Mouse (Mus musculus) gastrocnemius, postnatal 14 days (tissue): ENCODE results near the gene Ccnf. TPM values are rescaled to one million over a fixed set of nuclear protein-coding genes. Genes with fewer than 3 reads are reported as not detected.

Experiments
- DNase-seq: peaks from one replicate; pipeline ENCODE4 v3.0.0; 2021; ENCODE audit warnings: mixed read lengths
- intact Hi-C: fragments of 180-260 bp; cut with DNase I; formaldehyde crosslinking; loops from one replicate; pipeline ENCODE4 v1.15.1; 2025; ENCODE audit warnings: low total_unique reads
- total RNA-seq, 2 experiments: library from RNA; stranded (reverse); gene quantifications; 2 replicates each; pipeline ENCODE4 v1.2.3; 2021

Gene Ccnf
- total RNA-seq, 2 experiments from 2014 or later = 2.4 to 2.7 TPM

DNA sequence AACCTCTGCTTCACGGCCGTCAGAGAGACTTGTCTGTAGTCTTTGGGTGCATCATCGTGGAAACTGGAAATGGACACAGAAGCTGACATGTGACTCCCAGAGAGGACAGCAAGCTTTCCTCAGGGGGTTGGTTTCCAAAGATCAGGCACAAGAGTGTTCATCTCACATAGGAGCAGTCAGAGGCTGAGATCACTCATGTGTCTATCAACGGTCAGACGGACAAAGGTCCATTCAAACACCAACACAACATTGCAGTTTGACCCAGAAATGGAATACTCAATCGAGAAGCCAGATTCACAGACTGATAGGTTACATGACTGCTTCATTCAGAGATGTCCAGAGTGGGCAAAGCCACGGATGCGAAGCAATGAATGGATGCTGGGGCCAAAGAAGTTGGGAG, 24.6 kb downstream of the Ccnf start:
- DNase-seq = no peak
- intact Hi-C loops = loop anchor here (5.0 kb wide), 1 partner anchor 34 kb away; no protein-coding TSS in a partner anchor

DNA sequence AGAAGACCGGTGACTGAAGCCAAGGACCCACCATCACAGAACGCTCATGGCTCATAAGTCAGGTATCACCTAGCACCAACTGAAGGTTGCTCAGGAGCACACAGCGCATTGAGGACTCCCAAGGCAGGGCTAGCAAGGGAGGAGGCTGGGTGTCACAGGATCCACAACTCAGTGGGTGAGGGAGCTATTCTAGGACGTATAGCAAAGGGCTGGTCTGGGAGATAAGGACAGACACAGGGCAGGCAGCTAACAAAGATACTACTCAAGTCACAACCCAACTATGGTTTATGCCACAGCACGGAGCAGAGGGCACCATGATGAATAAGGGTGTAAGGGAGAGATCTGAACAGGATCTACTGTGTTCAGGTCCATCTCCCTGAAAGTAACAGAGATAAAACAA, 25.4 kb downstream of the Ccnf start:
- intact Hi-C loops = loop anchor here (5.0 kb wide), 1 partner anchor 34 kb away; no protein-coding TSS in a partner anchor
- DNase-seq = no peak

DNA sequence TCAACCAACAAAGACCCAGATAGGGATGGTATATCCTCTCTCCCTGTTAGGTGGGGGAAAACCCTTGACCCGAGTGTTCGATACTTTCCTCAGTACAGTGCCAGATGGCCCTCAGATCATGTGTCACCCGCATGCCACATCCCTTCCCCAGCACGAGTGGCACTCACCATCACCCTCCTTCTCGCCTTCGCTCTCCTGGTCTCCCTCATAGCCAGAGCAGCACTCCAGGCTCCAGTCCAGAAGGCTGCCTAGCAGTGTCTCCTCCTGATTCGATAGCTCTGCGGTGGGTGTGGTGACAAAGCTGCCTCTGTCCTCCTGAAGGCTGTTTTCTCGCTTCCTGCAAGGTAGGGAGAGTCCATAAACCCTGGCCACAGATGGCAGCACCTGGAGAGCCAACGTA, 26.5 kb downstream of the Ccnf start:
- no peak for DNase-seq
- intact Hi-C loops = loop anchor here (5.0 kb wide), 1 partner anchor 32 kb away; no protein-coding TSS in a partner anchor

DNA sequence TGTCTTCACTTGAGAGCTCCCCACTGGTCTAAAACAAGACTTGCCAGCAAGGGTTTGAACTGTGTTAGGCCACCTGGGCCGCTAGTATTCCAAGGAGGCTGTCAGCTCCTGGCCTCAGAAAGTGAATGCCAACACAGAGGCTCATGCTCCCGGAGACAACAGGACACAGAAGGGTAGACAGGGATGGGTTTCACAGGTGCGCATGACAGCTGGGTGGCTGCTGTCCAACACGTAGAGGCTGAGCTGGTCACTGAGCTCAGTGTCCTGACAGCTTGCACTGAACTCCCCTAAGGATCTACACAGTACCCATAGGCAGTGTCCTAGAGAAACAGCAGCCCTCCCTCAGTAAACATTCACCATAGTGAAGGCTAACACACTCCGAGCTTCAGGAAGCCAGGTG, 27.8 kb downstream of the Ccnf start:
- intact Hi-C loops = no loop called here
- DNase-seq = no peak

DNA sequence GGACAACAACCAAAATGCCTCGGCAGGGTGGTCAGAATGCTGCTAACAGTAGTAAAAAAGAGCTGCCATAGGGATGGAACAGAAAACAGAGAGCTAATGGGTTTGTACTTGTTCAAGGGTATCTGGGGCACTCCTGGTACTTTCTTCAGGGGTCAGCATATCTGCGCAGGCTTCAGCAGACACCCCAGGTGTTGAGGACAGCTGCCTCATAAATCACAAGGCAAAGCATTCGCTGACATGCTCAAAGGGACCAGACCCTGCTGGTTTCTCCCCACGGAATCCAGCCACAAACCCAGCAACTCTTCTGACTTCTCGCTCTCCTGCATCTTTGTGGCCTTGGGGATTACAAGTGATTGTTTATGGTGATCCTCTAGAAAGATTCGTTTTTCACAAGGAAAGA, 28.6 kb downstream of the Ccnf start:
- DNase-seq = no peak
- intact Hi-C loops = no loop called here

DNA sequence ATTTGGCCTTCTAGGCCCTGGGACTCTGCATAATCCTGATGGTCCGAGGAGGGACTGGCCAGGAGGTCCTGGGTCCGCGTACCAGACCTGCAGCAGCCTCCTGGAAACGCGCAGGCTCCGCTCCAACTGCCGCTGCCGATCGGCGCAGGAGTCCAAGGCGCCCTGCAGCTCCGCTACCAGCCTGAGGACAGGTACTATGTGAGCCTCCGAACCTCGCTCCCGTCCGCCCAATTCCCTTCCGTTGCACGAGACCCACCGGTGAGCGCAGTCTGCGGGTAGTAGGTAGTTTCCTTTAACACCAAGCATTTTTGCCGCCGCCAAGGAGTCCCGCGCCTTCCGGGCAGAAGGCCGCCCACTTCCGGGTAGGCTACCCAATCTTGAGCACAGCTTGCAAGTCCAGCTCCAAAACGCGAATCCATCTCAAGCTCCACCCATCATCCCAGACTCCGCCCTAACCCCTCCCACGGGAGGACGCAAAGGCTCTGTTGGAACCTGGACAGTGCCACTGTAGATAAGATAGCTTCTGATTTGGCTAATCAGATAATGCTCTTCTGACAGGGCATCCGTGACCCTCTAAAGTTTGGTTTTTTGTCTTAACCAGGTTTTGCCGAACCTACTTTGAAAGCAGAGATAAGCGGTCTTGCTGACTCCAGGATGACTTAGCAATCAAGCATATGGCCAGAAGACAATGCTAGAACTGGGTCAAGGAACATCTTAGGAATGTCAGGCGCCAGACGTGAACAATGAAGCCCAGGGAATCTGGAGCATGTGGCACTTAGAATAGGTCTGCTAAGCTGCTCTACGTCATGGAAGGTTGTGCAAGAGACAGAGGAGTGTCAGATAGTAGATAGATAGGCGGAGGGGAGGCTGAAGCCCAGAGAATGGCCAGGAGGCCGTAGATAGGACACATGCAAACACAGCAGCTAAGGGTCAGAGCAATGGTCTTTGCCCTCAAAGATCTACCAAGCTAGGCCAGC, 30.6 kb downstream of the Ccnf start, which contains the start of gene Tedc2:
Gene Tedc2, minus strand, starts transcription at position 417 of the 977 bp plus-strand sequence.
- intact Hi-C loops = no loop called here
- peak; percentile 91 for DNase-seq

DNA sequence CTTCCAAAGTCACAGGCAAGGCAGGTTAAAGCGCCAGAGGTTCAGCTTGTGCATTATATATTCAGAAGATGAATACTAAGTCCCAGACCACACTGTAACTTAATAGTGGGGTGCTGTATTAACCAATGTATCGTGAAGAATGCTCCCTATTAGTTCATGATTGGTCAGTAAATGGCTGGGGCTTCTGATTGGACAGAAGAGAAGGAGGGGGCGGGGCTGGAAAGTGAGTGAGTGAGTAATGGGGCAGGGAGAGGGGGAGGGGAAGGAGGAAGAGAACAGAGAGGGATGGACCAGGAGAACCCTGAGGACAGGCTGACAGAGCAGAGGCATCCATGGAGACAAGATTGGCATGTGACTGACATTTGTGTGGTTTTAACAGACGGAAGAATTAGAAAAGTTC, 34.4 kb downstream of the Ccnf start:
- intact Hi-C loops = no loop called here
- no peak for DNase-seq

DNA sequence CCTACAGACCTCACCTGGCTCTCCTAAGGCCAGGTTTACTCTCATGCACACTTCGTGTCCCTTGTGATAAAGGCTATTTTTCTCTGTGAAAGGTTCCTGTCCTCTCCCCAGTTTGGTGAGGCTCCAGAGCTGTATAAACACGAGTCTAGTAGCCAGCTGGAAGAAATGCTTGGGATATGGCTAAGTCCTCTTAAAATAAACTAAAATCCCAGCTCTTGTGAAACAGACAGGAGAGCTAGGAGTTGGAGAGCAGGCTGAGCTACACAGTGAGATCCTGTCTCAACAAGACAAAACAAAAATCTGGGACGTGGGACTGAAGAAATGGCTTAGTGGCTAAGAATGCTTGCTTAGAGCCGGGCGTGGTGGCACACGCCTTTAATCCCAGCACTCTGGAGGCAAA, 38.1 kb downstream of the Ccnf start:
- intact Hi-C loops = no loop called here

DNA sequence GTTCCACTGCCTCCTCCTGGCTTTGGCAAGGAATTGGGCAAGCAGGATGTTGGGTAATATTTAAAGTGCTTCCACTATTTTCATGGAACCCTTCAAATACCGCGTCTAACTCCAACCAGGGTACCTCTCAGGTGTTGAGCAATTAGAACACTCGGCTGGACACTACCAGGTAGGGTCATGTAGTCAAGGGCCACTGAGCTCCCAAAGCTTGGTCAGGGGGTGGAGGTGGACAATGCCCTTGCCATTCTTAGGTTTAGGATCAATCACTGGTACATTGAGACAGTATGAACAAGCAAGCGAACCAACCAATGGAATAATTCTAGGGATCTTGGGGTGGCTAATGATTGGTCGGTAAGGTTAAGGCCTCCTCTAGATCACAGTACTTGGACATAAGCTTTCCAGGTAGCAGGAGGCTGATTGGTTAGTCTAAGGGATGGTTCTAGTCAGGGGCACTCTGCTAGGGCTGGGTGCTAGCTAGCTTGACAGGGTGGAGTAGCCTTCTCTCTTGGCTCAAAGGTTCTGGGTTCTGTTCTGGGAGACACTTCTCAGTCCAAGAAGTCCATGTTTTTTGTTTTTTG, 38.8 kb downstream of the Ccnf start:
- DNase-seq = no peak
- intact Hi-C loops = no loop called here

More for the DNA sequence above, 38.1 kb downstream of the Ccnf start:
- no peak for DNase-seq

DNA sequence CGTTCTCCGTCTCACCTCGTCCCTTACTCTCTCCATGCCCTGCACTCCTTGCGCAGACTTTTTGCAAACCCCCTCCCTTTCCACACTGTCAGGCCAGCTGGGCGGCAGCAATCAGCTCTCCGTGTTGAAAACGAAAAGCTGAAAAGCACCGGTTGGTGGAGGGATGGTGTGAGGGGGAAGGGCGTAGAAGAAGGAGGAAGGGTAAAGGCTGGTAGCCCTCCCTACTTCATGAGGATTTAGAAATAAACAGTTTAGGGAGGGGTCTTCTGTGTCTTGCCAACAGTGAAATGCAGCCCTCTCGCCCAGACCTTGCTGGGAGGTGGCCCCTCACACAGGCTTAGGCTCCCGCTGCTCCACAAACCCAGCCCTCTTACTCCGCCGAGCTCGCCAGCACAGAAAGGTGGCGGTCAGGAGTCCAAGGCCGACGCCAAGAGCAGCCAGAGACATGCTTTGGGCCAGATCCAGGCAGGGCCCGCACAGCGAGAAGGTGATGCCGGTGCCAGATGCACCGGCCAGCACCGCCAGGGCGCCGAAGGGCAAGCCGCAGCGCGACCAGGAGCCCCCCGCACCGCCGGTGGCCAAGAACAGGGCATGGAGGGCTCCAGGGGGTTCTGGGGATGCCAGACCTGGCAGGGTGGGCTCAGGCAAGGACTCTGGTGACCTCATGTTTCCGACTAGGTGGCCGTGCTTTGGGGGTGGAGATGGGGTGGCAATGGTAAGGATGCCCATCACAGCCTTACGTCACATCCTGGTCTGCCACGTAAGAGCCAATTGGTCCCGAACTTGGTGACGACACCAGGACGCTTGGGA, 39.4 kb downstream of the Ccnf start:
- DNase-seq = peak; percentile 46
- intact Hi-C loops = no loop called here

DNA sequence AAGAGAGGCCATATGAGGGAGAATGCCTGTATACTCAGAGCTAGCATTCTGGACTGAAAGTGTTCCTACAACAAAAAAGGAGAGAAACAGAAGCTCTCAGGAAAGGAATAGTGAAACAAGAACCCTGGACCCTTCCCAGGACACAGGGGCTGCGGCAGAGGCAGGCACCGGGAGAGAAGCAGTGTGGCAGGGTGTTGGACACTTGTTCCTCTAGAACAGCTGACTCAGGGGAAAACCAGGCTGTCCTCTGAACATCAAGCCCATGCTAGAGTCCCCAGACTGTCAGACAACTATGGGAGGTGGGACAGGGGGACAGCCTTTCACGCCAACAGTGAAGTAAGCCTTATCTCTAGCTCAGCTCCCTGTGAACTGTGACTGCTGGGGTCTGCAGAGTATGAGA, 40.7 kb downstream of the Ccnf start:
- intact Hi-C loops = no loop called here
- DNase-seq = no peak

DNA sequence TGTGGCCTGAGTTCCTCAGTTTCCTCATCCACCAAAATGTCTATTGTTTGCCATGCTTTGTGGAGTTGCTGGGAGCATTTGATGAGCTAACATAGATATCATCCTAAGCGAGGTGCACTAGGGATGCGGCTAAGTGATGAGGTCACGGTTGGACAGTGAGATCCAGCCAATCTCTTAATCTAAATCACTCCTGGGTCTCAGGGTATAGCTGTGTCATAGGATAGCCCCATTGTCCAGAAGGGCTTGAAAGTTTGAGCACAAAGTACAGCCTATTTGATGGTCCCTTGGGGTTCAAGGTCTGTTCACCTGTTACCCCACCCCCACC, 41.4 kb downstream of the Ccnf start:
- DNase-seq = no peak
- intact Hi-C loops = no loop called here

DNA sequence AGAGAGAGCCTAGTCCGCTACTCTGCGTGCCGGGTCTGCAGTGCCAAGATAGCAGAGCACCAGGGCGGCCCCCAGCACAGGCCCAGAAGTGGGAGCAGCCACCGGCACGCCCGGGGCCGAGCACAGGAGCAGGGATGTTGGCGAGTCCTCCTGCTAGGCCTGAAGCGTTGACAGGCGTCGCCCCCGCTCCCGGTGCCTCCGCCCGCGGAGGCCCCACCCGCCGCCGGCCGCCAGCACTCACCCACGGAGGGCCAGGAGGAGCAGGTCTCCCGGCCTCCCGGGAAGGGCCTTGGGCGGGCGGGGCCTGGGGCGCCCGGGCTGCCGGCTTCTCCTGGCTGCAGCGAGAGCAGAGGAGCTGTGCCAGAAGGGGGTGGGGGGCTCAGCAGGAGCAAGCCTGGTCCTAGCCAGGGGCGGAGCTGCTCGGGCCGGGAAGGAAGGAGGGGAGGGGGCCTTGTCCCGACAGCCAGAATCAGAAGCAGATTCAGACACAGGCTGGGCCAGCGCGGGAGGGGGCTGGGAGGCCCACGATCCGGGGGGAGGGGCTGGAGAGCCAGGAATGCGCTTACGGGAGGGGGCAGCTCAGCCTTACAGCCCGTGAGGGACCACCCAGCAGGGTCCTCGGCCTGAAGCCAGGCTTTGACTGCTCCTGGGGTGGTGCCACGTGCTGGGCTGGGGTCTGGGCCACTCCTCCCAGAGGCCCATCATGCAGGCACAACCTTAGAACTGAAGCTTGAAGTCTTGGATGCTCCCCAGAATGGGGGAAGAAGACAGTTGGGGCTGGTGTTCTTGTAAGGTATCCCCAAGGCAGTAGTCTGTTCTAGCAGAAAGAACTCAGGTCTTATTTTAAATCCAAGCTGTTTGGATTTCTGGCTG, 42.0 kb downstream of the Ccnf start, which contains the start of gene Ntn3:
Gene Ntn3, minus strand, starts transcription at position 489 of the 873 bp plus-strand sequence.
- intact Hi-C loops = no loop called here
- DNase-seq = peak; percentile 49

DNA sequence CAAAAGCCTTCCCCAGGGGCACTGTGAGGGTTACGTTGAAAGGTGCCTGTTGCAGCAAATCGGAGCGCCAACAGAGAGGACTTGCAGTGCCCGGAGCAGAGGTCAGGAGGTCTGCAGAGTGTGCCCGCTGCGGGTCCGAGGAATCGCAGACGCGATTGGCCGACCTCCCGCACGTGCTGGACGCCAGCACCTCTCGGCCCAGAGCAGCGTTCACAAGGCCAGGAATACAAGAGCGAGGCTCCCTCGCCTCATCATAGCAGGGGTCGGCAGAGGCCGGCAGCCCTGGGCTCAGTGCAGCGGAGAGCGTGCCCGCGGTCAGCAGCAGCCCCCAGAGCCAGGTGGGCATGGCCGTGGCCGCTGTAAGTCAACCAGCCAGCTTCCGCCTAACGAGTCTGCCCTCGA, 42.6 kb downstream of the Ccnf start:
- DNase-seq = peak; percentile 28
- intact Hi-C loops = no loop called here

DNA sequence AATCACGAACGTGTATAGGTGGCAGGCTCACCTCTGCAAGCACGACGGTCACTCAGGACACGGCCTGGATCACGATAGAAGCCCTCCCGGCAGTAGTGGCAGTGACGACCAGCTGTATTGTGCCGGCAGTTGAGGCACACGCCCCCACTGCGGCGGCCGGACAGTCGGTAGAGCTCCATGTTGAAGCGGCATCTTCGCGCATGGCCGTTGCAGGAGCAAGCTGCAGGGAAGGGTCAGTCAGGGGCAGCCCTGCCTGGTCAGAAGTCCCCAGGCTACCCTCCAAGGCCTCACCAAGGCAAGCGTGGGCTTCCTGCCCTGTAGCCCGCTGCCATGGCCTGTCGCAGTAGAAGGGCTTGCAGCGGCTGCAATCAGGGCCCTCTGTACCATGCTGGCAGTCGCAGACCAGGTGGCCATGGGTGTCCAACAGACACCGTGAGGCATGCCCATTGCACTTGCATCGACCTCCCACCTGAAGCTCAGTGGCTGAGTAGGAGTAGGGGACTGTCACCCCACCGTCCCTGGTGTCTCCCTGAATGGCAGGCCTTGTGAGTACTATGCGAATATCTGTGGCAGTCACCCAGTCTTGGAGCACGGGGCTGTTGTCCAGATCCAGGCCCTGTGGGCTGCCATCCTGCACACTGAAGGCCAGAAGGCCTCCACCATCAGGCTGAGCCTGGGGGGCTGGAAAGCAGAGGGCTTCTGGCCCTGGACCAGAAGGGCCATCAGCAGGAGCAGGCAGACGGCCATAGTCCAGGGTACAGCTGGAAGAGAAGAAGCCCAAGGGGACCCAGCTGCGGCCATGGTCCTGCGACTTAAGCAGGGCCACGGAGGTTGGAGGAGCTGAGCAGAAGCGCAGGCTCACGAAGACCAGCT, 43.3 kb downstream of the Ccnf start:
- intact Hi-C loops = no loop called here
- DNase-seq = no peak

DNA sequence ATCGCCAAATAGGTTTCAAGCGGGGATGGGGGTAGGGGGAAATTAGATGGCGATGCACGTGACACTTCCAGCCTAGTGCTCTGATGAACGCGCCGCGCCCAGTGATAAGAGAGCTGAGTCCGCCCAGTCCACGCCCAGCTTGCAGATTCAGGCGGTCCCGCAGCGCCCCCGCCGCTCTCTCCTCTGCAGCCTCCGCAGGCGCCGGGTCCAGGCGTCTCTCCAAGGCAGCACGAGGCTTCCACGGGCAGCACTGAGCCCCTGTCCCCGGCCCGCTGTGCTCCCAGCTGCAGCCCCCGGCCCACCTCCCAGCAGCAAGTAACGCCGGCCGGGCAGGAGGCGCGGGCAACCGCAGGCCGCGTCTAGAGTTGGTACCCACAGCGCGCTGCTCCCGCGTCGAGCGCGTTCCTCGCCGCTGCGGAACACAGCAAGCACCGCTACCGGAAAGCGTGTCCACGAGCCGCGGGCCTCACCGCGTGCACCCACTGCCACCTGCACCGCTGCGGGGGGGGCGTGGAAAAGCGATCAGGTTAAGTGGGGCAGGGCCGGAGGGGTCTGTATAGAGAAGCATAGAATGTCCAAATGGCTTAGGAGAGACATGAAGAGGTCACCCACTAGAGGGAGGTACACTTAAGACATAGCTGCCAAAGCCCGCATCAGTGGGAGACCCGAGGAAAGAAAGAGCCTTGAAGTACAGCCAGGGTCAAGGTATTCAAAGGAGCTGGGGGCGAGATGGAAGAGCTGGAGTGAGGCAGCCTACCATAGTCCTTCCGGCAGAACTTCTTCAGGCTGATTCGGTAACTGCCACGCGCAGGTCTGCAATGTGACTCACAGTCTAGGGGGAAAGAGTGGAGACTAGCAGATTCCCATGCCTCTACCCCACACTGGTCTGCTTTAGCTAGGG, 44.6 kb downstream of the Ccnf start:
- intact Hi-C loops = no loop called here
- peak; percentile 55 for DNase-seq

DNA sequence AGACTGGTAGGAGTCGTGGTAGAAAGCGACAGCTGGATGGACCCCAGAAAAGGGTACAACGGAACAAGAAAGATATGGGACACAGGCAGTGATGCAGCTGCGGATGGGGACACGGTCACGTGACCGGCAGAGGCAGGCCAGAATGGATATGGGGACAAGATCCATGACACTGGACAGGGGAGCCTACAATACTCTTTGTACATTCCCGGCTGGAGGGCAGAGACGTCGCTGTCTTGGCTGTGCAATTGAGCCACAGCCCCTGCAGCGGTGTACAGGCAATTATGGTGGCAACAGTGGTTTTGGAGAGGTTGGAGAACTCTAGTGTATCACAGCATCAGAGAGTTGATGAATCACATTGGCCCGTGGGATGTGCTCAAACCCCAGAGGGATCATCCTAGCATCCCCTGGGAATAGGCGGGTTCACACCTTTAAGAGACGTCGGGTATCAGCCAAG, 45.3 kb downstream of the Ccnf start:
- intact Hi-C loops = no loop called here
- DNase-seq = peak; percentile 56
